Mouse (Mus musculus): ENCODE results near the gene Slc38a10.
A peak's percentile ranks its signal among the peaks of the same experiment; 100 is the strongest.

Gene Slc38a10

DNA sequence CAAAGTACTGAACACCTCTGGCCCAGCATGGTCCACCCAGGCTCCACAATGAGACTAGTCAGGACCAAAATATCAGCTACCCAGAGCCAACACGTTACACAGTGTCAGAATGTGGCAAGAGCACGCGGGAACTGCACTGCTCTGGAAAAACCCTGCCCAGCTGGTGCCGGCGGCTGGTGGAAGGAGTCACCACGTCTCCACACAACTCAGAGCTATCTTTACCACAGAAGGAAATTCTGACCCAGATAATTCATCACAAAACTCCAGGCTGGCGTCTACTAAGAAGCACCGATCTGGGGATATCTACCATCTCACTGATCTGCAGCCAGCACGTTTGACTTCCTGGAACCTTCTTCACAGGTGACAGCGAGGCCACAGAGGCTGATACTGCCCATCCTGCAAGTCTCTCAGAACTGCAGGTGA is 11.8 kb downstream of the Slc38a10 start:
- no peak for DNase-seq (ENCODE audit: low read depth, low spot score)

DNA sequence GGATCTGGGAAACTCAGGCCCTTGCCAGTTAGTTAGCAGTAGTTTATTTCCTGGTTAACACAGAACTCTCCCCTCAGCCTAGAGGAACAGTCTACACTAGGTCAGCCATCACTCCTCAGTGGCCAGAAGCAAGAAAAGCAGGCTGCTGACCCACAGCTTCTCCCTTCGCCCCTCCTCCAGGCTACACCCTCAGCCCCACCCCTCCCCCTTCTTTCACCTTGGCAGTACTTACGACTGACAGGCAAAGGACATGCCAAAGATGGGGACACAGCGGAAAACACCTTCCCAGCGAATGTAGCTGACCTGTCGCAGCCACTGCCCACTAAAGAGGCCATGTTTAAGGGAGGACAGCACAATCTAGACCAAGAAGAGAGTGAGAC is 13.5 kb downstream of the Slc38a10 start:
- no peak for DNase-seq (ENCODE audit: low read depth, low spot score)

DNA sequence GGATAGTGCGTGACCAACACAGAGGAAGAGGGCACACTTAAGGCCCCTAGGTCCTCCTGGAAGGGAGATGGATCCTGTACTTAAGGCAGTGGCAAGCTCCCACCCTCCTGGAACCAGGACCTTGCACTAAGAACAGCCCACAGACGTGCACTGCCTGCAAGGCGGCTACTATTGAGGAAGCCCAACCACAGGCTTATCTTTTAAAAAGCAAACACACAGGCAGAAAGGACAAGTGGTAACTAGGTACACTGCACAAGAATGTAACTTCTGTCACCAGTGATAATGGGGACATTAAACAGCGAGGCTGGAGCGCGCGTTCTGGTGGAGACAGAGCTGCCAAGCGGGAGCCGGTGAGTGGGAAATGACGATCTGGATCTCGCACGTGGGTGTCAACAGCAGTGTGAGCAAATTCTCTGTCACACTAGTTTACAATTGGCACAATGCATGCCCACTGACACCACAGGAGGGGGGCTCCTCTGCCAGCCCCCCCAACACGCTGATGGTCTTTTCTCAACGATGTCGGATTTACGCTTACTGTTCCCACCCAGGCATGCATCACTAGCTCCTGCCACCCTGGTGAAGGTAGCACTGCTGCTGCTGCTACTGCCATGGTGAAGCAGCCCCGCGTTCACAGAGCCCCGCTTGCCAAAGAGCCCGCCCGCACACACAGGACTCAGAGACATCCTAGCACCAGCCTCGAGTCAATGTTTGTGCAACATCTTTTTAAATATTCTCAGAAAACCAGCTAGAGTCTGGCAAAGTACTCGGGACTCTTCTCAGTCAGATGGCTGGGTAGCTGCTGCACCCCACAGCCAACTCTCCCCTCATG is 14.1 kb downstream of the Slc38a10 start:
- no peak for DNase-seq (ENCODE audit: low read depth, low spot score)

DNA sequence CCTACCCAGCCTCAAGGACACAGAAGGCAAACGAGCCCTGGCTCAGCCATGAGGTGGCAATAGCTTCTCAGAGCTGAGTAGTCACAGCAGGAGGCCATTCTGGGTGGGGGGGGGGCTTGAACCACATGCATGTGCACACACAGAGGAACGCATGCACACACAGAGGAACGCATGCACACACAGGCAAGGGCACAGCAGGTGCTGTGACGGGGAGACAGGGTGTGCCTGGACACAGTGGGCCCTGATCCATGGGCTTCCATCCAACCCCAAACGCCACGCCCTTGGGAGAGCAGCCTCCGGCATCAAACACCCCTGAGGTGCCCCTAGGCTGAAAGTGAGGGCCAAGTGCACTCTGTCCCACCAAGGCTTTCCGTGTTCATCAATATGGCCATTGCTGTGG is 15.0 kb downstream of the Slc38a10 start:
- no peak for DNase-seq (ENCODE audit: low read depth, low spot score)

DNA sequence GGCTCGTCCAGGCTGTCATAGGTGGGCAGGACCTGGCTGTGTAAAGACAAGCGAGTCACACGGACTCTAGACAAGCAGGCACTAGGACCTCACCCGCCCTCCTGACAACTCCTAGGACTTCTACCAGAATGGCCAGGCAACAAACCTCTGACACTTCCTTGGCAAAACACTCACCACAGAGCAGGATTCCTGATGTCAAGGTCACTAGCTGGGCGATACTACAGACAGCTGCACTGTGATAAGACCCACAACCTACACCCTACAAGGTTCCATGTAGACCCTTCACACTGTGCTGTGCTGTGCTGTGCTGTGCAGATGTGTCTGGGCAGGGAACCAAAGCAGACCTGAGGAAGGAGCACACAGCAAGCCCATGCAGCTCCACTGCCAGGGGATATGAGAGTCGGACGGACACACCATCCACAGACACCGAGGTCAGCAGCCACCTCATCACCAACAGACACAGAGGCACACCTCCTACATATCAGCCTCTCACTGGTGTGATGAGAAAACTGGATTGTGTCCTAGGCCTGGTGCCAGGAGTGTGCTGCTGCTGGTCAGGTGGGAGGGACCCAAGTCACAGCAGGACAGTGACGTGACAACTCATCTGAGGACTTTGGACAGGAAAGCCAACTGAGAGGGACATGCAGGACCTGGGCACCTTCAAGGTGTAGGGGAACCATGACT is 16.2 kb downstream of the Slc38a10 start:
- DNase-seq (ENCODE audit: low read depth, low spot score) = no peak

DNA sequence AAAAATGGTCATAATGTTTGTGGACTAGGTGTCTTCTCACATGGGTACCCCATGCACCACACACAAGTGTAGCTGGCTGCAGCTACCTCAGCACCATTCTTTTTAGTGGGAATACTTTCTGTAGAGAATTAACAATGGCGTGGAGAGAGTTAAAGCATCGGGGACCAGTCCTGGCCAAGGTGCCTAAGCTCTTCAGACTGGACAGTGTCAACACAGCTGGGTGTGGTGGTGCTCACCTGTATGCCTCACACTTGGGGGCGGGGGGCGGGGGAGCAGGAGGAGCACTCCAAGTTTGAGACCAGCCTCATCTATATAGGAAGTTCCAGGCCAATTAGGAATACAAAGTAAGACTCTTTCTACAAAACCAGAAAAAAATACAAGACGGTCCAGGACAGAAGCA is 17.0 kb downstream of the Slc38a10 start:
- no peak for DNase-seq (ENCODE audit: low read depth, low spot score)

DNA sequence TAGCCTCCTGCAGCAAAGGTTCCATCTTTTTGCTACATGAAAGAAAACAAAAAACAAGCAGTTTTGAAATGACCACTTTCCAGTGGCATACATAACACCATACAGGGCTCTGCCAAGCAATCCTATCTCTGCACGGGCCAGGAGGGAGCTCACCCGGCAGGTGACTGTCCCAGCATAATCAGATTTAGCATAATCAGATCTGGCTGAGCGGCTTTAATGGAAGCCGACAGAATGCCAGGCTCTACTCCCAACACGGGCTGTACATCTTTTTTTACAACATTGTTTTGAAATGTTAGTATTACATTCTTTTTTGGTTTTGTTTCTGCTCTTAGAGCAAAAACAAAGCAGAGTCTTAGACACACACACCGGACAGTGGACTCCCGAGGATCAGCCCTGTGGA is 21.9 kb downstream of the Slc38a10 start:
- no peak for DNase-seq (ENCODE audit: low read depth, low spot score)

DNA sequence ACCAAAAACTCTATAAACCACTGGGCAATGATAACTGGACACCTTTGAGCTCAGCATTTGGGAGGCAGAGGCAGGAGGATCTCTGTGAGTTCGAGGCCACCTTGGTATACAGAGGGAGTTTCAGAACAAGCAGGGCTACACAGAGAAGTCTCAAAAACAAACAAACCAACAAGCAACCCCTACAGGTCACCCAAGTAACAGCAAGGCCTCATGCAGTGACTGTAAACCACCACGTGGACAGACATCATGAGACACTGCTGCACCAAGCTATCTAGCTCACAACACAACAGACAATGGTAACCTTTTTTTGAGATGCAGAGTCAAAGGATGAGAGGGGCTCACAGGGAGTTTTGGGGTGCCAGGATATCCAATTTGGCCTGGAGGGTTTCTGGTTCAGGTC is 24.3 kb downstream of the Slc38a10 start:
- no peak for DNase-seq (ENCODE audit: low read depth, low spot score)

DNA sequence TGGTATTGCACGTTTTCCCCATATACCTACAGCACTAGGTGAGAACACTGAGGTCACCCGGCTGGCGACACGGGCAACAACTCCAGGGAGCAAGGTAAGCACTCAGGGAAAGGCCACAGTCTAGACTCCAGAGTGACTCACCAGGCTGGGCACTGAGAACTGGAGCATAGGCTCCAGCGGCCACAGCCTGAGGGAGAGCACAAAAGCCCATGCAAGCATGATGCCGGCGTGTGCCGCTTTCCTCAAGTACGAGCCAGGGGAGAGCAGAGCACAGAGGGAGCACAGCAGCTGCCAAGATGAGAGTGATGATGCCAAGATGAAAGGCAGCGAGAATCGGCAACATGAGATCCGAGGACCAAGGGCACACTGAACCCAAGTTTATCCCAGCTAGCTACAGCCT is 29.0 kb downstream of the Slc38a10 start:
- no peak for DNase-seq (ENCODE audit: low read depth, low spot score)

DNA sequence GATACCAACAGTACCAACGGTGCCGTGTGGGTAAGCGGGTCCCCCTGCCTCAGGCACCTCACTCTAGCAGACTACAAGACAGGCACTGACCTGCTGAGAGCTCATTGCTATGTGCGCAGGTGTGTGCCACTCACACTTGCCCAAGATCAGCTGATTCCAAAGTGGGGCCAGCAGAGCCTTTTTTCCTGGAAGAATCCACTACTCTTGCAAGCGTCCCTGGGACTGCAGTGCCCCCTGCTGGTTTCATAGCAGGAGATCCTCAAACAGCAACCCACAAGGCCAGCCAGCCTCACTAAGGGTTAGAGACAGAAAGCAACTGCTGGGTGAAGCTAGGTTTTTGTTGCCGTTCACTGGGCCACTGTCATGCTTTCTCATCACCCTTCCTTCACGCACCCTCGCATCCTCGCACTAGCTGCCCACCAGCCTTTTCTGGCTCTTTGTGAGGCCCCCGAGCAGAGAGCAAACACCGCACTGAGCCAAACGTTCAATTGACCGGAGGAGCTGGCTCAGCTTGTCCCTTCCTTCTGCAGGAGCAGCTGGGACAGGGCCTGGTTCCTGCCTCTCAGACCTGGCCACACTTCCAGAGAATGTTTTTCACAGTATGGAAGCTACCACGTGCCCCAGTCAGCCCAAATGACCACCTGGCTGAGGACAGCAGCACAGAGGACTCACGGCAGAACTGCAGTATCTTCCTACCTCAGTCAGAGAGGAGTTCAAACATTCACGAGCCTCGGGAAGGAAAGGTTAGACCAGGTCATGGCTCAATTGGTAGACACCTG is 30.3 kb downstream of the Slc38a10 start:
- DNase-seq (ENCODE audit: low read depth, low spot score) = no peak

DNA sequence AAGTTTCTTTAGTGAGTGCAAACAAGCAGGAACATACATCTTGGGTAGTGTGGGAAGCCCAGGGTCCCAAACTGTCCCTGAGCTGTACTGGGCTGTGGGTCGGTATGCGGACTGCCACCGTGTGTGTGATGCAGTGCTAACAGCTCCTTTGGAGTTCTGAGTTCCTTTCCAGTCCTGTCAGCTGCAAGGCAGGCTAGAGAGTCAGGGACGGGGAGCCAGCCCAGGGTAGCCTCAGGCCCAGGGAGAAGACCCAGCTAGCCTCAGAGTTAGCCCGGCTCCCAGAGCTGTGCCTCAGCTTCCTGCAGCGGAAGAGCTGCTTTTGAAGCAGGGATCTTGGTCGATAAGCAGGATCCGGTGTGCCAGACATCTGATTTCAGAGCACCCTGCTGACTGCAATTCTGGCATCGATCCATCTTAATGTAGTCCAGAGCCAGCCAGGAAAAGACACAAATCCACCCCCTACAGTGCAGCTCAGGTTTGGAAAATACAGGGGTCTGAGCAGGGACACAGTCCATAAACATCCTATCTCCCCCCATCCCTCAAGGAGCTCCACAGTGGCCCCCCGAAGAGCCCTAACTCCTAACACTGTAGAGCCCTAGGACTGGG is 31.1 kb downstream of the Slc38a10 start:
- DNase-seq (ENCODE audit: low read depth, low spot score) = no peak

DNA sequence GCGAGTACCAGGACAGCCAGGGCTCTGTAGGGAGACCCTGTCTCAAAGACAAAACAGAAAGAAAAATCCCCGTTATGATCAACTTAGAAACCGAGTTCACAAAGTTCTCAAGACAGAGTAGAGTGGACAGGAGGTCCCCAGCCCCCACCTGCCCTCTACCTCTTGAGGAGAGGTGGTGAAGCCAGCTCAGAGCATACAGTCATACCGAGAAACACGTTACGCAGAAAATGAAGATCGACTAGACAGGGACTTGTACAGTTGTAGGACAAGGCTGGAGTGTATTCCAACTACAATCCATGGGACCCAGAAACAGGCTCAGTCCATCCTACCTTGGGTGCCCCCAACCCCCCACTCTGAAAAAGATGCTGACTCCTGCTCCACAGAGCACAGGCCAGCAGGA is 32.0 kb downstream of the Slc38a10 start:
- DNase-seq (ENCODE audit: low read depth, low spot score) = no peak

DNA sequence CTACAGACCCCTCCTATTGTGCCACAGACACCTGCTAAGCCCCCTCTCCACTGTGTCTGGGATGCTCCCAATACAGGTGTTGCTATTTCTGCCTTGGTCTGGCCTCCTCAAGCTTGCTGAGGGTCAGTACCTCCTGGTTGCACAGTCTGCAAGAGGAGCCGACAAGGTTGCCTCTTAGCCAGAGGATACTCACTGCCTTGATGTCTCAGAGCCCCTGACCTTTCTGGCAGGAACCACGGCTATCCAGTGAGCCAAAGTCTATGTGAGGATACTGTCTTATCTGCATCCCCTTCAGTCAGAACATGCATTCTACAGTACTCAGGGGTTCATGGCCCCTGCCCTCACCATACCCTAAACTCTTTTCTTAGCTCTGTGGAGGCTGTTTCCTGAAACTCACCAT is 33.5 kb downstream of the Slc38a10 start:
- no peak for DNase-seq (ENCODE audit: low read depth, low spot score)

DNA sequence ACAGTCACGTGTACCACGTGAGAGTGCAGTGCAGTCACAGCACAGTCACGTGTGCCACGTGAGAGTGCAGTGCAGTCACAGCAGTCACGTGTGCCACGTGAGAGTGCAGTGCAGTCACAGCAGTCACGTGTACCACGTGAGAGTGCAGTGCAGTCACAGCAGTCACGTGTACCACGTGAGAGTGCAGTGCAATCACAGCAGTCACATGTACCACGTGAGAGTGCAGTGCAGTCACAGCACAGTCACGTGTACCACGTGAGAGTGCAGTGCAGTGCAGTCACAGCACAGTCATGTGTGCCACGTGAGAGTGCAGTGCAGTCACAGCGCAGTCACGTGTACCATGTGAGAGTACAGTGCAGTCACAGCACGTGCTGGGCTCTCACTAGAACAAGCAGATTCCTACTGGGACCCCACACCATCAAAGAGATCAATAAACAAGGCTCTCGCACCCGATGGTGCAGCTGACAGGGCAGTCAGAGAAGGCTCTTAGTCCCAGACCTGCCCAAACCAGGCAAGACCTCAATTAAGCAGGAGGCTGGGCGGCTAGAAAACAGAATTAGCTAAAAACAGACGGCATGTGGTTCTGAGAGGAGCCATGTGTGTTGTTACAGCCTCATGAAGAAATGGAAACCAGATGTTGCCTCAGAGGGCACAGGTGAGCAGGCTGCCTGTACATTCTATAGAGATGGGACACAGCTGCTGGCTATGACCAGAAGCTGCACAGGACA is 36.5 kb downstream of the Slc38a10 start:
- DNase-seq (ENCODE audit: low read depth, low spot score) = peak; percentile 36

DNA sequence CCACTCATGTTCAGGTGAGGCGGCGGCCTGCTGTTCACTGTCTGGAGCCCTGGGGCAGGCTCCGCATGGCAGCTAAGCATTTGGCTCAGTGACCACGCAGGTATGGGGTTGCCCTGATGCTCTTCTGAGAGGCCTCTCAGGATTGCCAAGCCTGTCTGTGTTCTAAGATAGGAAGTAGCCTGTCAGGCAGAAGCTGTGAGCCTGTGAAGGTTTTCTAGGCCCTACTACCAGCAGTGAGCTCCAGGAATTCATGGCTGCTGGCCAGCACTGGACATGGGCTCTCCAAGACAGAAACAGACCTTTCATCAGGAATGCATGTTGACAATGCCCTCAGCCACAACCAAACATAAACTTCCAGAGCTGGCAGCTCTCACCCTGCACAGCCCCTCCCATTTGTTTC is 39.0 kb downstream of the Slc38a10 start:
- no peak for DNase-seq (ENCODE audit: low read depth, low spot score)

DNA sequence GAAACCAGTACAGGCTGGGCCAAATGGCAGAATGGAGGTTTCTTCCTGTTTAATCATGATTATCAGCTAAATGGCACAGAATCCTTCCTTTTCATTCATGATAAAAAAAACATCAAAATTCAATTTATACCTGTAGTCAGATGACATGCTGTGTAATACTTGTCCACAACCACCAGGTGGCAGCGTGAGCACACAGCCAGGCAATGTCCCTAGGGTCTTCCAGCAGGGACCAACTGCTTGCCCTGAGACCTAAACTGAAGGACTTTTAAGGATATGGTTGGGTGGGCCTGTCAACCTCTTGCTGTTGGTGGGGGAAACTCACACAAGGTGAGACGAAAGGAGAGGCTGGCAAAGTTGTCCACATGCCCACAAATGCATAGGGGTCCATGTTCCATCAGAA is 40.1 kb downstream of the Slc38a10 start:
- peak; percentile 53 for DNase-seq (ENCODE audit: low read depth, low spot score)

DNA sequence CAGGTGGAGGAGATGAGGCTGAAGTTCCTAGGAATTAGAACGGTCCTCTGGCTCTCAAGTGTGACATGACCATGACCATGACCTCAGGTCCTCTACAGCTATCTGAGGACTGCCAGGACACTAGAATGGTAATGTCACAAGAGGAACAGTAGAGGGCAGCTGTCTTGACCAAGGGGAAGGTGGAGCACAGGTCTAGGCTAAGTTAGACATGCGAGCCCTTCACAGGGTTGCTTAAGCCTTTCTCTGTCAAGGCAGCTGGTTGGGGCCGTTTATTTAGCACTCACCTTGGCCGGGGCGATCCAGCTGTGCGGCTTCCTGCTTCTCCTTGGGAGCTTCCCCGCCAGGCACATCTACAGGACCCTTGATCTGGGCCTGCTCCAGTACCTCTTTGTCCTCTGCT is 40.6 kb downstream of the Slc38a10 start:
- no peak for DNase-seq (ENCODE audit: low read depth, low spot score)

DNA sequence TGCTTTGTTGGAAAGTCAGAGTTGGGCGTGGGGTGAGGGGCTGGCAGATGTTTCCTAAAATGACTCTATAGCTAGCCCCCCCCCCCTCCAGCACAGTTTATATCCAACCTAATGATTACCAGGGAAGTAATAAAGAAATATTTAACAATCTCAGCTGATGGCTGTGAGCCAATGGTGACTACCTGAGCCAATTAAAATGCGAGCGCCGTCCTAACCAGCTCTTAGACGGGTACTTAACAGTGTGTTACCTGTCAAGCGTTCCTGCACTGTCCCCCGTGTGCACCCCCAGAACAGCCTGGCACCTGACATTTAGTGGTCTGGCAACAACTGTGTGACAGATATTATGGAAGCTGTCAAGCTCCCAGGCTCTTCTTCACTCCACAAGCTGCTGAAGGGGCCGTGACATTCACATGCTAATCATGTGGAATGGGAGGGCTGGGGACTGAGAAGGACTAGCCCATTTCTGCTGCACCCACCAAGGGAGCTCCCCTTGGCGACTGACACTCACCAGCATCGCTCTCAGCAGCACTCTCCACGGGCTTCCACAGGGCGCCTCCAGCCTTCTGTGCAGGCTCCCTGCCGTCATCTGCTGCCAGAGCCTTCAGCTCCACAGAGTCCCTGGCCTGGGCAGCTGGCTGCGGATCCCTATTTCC is 41.5 kb downstream of the Slc38a10 start:
- DNase-seq (ENCODE audit: low read depth, low spot score) = no peak

DNA sequence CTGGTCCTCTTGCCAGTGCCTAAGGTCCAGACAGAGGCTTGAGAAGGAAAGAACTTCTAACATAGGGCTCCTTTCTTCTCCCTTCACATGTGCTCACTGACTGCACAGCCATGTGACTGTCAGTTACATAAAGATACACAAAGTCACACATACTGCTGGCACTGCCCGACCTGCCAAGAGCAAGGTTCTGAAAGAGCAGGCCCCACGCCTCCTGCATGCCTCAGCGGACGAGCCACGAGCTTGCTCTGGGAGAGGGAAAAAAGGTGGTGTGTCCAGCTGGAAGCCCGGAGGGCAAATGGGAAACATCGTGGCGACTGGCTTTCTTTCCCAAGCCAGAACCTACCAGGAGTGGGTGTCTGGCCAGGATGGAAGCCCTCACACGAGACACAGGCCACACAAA is 43.4 kb downstream of the Slc38a10 start:
- DNase-seq (ENCODE audit: low read depth, low spot score) = no peak

DNA sequence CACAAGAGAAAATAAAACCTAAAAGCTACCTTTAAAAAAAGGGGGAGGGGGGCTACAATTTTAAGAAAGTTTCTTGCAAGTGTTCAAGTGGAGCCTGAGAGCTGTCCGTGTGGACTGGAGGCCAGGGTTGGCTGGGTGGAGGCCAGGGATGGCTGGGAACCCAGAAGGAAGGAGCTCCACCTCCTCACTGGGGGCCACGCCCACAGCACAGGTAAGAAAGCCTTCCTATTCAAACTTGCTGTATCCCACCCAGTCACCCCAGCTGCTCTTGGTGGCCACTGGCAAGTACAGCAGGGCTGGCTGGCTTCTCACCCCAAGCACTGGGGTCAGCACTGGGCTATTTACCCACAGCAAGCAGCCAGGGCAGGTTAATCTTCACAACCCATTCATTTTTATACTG is 44.1 kb downstream of the Slc38a10 start:
- no peak for DNase-seq (ENCODE audit: low read depth, low spot score)

DNA sequence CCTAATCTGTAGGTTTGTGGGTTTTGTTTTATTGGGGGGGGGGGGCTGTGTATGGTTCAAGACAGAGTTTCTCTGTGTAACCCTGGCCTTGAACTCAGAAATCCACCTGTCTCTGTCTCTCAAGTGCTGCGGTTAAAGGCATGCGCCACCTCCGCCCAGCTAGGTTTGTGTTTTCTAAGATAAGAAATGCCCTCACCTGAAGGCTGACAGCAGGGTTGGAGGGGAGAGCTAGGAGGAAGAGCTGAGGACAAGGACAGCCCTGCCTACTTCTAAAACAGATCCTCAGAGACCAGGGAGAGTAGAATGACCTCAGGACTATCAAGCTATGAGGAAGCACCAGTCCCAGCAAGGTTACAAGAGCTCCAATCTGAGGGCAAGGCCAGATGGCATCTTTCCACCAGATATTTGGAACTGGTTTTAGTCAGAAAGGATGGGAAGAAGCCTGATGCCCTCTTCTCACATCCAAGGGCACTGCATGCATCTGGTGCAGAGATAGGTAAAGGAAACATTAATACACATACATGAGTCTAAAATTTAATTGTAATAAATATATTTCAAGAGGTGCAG is 47.6 kb downstream of the Slc38a10 start:
- DNase-seq (ENCODE audit: low read depth, low spot score) = no peak
